Mouse (Mus musculus) c-Kit-negative CD71-positive TER-119-positive erythroid progenitor cells, embryonic 14.5 days (primary cell): ENCODE data around the gene Ly6g6e.
"Not testable (repeated sequence)": the region's sequence is repeated elsewhere in the genome, so short reads cannot be mapped to it uniquely, and the experiment has no call there.

Experiments used
- DNase-seq: peaks from one replicate; pipeline ENCODE4 v3.0.0-alpha.2; 2013; ENCODE audit warnings: low read depth, low spot score

The Ly6g6e gene

DNA sequence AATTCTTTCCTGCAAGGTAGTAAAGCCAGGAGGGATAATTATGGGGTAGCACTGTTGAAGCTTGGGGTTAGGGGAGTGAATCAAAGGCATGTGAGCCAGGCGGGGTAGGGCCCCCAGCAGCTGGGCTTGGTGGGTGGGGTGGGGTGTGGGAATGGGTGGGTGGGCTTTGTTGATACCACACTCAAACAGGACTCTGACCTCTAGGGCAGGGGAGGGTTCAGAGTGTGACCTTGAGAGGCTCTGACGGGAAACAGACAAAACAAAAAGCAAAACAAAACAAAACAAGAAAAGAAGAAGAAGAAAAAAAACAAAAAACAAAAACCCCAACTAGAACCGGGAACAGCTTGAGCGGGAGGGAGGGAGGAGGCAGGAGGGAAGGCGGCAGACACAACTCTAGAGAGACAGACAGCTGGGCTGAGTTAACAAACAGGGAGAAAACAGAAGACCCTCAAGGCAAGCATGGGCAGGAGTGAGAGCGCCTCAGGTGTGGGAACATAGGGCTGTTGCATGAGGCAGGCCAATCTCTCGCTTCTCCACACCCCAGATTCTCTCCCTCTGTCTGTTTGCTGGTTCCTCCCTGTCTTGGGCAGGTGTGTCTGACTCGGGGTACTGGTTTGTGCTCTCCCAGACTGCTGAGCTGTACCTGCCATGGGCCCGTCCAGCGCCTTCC lies at the start of gene Ly6g6e:
Ly6g6e (plus strand) TSS at position 396 of the 670 bp plus-strand sequence.
- no peak for DNase-seq

DNA sequence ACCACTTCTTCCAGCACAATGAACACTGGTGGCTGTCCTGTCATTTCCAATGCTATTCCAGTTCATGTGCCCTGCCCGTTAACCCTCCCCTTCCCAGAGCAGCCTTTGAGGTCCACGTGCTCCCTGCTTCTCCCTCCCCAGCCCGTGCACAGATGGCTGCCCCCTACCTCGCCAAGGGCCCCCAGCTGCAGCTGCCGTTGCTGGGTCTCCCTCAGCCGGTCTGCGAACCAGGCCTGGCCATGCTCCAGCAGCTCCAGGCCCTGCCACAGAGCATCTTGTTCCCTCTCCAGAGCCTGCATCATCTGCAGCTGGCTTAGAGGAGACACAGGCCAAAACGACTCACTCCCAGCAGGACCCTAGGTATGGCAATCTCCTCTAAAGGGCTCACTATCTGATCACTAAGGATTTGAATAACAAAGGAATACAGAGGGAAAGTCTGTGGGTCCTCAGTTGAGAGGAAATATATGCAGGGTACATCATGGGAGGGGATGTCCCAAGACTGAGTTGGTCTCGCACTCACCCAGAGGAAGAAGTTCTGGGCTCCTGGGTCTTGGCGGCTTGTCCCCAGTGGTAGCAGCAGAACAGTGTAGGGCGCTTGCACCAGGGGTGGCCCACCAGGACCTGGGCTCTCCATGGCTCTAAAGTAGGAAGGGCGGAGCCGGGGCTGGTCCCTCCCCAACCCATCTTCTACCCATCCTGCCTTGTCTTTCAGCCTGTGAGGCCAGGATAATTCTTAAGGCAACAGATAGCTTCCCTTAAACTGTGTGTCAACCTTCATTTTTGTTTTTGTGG lies 49.2 kb upstream of the Ly6g6e start, which contains the start of gene Sapcd1:
Sapcd1 (minus strand) TSS at position 740 of the 792 bp plus-strand sequence.
- no peak for DNase-seq

DNA sequence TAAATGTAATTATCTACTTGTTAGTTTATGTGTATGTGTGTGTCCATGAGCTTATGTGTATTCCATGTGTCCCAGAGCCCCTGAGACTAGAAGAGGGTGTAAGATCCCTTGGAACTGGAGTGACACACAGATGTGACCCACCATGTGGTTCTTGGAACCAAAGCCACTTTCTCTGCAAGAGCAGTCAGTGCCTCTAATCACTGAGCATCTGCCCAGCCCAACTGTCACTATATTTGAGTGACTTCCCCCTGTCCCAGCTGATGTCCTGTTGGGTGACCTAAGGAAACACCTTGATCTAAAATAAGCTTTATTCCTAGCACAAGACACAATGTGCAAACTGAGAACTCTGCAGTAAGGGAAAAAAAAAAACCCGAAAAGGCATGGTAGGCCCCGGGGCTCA lies 48.4 kb upstream of the Ly6g6e start:
- no peak for DNase-seq

DNA sequence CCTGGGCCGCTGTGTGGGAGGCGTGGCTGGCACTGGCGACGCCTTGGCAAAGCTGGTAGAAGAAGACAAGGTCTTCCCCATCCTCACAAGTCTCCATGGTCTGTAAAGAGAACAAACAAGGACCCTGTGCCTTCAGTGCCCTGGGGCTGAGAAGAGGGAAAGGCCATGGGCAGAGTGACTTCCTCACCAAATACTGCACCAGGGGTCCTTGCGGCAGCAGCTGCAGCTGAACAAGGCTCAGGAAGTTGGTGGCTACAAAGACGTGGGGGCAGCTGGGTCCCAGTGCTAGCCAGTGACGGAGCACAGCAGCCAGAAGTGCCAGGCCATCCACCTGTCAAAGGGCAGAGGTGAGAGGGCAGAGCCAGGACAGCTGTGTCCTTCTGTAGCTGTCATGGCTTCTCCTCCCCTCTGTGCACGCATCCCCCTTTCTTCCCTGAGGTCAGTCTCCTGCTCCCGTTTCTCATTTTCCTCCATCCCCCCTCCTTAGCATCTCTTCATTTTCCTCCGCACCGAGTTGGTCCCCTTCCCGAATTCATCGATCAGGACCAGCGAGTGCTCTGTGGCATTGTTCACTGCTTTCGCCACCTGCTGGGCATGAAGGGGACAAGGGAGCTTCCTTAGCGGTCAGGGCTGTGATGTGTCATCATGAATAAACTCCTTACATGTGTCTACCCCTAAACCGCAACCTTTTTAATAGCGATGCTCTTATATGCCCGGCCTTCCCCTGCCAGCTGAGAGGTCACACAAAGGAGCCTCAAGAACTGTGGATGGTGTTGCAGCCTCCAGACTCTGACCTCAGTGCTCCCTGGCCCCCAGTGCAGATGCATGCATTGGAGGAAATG lies 46.8 kb upstream of the Ly6g6e start:
- no peak for DNase-seq

DNA sequence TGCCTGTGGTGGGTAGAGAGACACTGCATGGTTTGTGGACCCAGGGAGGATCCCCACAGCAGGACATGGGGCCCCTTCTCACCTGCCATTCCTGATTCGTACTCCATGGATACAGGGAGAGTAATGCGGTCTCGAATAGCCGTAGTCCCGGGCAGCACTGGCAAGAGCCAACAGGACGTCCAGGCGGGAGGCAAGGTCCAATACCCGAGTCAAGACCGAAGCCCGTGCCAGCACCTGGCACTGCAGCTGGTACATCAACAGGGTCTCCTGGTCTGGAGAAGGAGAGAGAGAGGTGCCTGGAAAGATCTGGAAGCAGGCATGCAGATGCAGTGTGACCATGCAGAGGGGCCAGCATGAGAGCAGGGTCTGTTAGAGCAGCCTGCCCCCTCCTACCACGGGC lies 45.4 kb upstream of the Ly6g6e start:
- DNase-seq, result no peak

DNA sequence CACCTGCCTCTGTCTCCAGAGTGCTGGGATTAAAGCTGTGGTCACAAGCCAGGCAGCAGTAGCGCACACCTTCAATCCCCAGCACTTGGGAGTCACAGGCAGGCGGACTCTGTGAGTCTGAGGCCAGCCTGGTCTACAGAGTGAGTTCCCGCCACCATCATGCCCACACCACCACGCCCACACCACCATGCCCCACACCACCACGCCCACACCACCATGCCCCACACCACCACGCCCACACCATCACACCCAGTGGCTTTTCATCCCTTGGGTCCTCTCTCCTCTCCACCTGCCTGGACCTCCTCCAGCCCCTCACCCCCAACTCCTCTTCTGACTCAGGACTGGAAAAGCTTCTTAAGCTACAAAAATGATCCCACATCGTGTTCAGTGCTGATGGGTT lies 44.8 kb upstream of the Ly6g6e start:
- no peak for DNase-seq

DNA sequence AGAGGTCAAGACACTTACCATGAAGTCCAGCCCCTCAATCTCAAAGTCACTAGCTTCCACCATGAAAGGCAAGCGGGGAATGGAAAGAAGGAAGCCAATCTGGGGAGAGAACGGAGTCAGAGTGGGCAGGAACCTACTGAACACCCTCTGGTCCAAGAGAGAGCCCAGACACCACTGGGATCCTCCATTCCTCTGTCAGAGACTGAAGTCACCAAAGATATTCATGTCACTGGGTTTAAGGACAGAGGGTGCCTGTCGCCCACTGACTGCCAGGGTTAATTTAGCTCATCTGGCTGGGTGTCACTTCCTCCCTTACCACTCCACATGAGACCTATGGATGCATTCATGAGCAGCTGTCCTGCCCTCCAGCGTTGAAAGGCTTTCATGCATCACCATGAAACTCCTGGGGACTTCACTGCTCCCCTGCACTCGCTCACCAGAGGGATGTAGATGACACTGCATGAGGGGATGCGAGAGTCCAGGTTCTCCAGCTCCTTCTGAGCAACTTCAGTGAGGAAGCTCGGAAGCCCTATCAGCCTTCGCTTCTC lies 44.3 kb upstream of the Ly6g6e start:
- no peak for DNase-seq

DNA sequence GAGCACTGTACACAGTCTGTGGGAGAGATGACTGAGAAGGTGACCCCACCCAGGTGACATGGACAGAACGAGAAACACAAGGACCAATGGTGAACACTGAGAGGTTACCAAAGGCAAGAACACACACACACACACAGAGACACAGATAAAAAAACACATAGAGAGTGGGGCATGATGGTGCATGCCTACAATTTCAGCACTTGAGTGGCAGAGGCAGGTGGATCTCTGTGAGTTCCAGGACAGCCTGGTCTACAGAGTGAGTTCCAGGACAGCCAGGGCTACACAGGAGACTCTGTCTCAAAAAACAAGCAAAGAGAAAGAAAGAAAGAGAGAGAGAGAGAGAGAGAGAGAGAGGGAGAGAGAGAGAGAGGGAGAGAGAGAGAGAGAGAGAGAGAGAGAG lies 43.0 kb upstream of the Ly6g6e start:
- DNase-seq, result not testable (repeated sequence)

DNA sequence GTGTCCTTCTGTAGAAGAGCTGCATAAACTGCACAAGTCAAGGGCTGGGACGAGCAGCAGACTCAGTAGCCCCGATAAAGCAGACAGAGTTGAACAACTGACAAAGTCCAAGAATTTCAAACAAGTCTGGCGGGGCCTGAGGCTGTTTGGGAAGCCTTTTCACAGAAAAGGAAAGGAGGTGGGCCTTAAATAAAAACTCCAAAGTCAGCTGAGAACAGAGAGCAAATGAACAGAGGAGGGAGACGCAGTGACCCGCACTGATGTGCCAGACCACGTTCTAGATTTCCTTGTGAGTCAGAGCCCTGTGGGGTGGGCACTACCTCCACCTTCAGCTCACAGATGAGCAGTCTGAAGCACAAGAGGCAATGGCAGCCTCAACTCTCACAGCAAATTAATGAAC lies 41.8 kb upstream of the Ly6g6e start:
- no peak for DNase-seq

DNA sequence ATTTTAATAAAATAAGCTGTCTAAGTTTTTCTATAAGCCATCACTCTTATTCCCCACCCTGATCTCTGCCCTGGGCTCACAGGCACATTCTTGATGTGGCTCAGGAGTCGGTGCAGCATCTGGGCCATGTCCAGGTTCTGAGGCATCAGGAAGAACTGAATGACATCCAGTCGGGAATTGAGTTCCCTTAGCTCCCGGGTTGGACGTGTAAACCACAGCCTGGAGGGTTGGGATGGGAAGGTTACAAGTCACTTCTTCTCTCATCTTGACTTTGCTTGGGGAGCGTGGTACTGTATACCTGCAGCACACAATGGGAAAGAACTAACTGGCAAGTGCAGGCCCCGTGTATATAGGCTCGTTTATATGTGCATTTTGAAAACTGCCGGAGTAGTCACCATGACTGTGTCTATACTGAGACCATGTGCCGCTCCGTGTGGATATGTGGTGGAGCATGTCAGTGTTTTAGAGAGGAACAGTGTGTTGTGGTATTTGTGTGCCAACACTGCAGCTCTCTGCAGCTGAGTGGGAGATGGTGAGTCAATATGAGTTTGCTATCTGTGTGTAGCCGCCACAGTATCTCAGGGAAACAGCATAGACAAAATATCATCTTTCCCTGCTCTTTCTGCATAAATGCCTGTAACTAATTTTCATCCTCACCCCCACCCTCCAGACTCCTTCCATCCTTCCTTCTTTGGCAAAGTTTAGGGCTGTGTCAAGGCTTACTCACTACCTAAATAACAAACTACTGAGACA lies 37.4 kb upstream of the Ly6g6e start:
- DNase-seq, result no peak

DNA sequence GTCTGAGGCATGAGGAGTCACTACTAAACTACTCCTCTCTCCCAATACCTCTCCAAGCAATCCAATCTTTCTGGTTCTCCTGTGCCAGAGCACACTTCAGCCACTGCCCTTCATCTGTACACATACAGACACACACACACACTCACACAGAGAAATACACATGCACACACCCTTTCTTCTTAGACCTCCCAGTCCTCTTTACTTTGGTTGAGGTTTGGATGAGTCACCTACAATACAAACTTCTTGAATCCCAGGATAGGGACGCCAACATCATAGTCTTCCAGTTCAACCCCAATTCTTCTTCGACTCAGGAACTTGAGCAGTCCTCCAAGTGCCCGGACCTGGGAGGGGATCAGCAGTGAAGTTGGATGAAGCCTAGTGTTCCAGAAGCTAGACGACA lies 32.9 kb upstream of the Ly6g6e start:
- no peak for DNase-seq

DNA sequence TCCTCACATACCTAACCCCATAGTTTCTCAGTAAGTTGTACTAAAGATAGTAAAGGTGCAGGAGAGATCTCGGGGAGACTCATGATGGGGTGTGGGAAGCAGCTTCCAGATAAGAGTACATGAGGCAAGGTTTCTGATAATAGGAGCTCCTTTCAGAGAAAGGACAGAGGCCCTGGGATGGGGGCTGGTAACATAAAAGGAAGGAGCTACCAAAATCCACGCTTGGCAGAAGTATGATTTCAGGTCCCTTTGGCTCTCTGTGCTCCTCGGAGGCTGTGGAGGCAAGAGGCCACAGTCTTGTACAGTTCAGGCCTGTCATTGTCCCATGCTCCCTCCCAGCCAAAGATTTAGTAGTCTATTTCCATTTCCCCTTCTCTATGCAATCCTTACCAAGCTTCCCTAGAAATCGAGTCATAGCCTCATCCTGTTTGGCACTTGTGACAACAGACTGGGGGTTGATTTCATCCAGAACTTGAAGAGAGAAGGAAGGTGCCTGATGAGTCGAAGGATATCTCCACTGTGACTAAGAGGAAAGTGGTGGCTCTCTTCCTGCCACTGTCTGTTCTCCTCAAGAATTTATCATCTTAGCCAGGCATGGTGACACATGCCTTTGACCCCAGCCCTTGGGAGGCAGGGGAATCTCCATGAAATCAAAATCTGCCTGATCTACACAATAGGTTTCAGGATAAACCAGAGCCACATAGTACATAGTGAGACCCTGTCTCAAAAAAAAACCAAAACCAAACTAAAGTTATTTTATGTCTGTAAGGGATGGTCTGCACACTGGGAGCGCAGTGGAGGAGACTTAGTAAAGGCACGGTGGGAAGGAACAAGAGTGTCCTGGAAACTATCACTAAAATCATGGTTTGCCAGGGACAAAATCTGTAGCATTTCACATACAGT lies 31.5 kb upstream of the Ly6g6e start:
- DNase-seq, result no peak

DNA sequence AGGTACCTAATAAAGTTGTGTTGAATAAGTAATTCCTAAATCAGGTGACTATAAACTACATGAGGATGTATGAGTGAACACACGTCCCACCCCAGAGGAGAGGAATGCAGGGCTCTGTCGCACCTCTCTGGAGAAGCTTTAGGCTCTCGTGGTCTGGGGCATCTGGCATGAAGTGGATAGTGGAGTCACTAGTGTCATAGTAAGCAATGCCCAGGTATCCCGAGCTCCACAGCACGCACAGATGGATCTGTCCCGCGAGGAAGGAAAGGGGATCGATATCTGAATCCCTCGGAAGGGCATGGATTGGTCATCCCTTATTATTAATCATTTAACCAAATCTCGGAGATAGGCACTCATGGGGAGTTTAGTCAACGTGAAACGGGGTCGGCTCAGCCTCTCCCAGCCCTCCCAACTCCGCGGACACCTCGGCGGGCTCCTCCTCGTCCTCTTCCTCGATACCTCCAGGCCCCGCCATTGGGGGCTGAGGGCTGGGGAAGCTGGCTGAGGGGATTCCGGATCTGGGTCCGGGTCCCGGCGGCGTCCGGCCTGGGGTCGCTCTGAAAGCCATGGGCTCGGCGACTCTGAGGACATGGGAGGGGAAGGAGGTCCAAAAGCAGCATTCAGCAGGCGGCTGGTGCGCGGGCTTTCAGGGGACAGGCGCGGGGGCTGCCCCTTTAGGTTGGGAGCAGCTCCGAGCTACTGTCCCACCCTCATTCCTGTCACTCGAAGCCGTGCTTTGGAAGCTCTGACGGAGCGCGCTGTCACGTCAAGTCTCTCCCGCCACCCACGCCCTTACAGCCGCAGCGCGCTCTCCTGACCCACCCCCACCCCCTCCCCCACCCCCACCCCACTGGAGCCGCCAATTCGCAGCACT lies 30.7 kb upstream of the Ly6g6e start:
- DNase-seq, result no peak

DNA sequence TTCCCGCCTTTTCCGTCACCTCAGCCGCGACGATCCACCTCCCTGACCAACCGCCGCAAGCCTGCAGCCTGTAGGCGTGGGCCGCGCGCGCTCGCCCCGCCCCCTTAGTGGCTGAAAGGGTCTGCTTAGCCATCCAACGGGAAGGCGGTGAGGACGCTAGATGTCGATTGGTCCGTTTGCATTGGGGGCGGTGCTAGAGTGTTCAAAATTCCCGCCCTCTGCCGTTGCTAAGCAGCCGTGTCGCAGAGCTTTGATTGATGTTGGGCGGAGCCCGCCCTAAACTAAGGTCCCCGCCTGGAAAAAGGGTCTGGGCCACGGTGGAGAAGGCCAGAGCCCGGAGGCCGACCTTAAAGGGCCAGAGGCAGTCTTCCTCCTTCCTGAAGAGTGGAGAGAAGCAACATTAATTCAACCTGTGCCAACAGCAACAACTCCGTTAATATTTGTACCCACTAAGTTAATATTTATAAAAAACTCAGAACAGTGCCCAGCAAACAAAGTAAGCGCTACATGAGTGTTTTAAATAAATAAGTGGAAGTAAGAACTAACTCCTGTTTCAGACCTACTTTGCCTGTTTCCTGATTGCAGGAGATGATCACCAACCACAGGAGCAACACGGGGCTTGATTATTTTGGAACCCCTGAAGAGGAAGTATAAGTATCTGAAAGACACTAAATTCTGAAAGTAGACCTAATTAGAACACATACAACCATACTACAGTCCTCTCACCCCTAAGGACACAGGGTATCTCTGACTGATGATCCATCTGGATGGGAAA lies 29.8 kb upstream of the Ly6g6e start, which contains the start of gene Msh5:
Msh5 (minus strand) TSS at position 65 of the 775 bp plus-strand sequence.
- peak; percentile 93 for DNase-seq

DNA sequence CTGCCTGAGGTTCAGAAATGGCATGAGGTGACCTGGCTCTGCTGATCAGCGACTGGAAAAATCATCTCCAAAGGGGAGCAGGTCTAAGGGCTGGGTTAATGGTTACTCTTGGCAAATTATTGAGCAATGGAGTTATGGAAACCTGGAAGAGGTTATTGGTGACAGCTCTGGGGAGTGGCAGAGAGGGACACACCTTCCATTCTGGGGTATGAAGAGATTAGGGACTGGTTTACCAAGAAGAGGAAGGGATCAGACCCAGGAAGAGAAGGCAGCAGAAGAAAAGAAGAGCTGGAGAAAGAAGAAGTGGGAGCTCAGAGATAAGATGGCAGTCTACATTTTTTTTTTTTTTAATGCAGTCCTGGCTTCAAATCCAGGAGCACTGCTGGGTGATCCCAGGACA lies 29.0 kb upstream of the Ly6g6e start:
- DNase-seq, result no peak

DNA sequence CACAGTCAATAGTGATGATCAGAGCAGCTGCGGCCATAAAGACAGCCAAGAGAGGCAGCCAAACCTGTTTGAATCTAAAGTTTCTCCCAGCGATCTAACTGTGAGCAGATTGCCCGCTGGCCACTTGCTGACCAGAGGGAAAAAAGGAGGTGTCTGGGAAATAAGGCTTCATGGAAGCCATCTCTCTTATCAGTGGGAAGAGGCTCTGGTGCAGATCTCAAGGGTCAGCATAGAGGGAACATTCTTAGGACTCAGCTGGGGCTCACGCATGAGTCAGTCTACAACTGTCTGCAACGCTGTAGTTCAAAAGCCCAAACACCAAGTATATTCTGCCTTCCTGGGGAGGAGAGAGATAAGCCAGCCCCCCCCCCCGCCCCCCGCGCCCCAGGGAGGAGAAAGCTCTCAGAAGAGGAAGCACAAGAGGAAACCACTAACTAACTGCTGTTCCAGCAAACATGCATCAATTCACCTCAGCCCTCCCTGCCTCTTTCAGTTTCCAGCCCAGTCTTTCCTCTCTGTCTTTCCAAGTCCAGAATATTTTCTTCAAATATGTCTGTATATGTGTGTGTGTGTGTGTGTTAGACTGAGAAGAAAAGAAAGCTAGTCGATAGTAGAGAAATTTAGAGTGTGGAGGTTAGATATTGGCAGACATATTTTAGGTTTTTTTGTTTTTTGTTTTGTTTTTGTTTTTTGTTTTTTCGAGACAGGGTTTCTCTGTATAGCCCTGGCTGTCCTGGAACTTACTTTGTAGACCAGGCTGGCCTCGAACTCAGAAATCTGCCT lies 28.4 kb upstream of the Ly6g6e start:
- no peak for DNase-seq

DNA sequence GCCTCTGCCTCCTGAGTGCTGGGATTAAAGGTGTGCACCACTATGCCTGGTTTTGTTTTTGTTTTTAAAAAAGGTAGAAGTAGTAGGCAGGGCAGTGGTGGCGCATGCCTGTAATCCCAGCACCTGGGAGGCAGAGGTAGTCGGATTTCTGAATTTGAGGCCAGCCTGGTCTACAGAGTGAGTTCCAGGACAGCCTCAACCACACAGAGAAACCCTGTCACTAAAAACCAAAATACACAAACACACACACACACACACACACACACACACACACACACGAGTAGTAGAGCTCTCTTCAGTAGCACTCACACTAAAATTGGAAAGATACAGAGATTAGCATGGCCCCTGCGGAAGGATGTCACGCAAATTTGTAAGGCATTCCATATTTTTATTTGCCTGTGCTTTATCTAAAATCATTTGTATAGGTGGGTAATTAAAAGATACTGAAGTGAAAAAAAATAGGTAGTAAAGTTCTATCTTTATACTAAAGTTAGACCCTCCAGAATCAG lies 27.7 kb upstream of the Ly6g6e start:
- no peak for DNase-seq
